Mouse (Mus musculus): Measurements from ENCODE around the gene Zfp985. TPM values are rescaled to one million over a fixed set of nuclear protein-coding genes. Genes with fewer than 3 reads are reported as not detected.
"Not testable (repeated sequence)": the region's sequence is repeated elsewhere in the genome, so short reads cannot be mapped to it uniquely, and the experiment has no call there.

Gene Zfp985
- total RNA-seq (2021) = under 1 TPM; 0.16 to 0.19 TPM

- intact Hi-C loops (cut with DNase I); DNase-seq: not testable (repeated sequence)
These were observed at the start of gene Zfp985 for GRCm38 (mm10) chr4:147553071-147553470. Zfp985 (plus strand) TSS chr4:147553277.

- intact Hi-C loops (cut with DNase I) = no loop called here
- no peak for DNase-seq
These were observed 43.9 kb upstream of the Zfp985 start for GRCm38 (mm10) chr4:147509174-147509573.

- DNase-seq = no peak
- intact Hi-C loops (cut with DNase I) = loop anchor here (5.0 kb wide), 1 partner anchor 68 kb away; no protein-coding TSS in a partner anchor
These were observed 34.1 kb upstream of the Zfp985 start for GRCm38 (mm10) chr4:147518981-147519380.

- DNase-seq = no peak
- intact Hi-C loops (cut with DNase I) = no loop called here
These were observed 33.0 kb upstream of the Zfp985 start for GRCm38 (mm10) chr4:147520100-147520499.

- no peak for DNase-seq
These were observed 28.0 kb upstream of the Zfp985 start for GRCm38 (mm10) chr4:147525125-147525524.

GRCm38 (mm10) chr4:147530366-147530765, 22.7 kb upstream of the Zfp985 start:
- no peak for DNase-seq
- intact Hi-C loops (cut with DNase I) = no loop called here

More at GRCm38 (mm10) chr4:147525125-147525524, 28.0 kb upstream of the Zfp985 start:
- intact Hi-C loops (cut with DNase I) = no loop called here

- DNase-seq; intact Hi-C loops (cut with DNase I): not testable (repeated sequence)
These were observed 17.2 kb upstream of the Zfp985 start for GRCm38 (mm10) chr4:147535916-147536315.

- intact Hi-C loops (cut with DNase I) = no loop called here
- DNase-seq = no peak
These were observed 15.4 kb upstream of the Zfp985 start for GRCm38 (mm10) chr4:147537702-147538101.

GRCm38 (mm10) chr4:147539918-147540317, 13.2 kb upstream of the Zfp985 start, which contains the start of gene Gm16503:
Gm16503 (plus strand) TSS chr4:147540218.
- DNase-seq; intact Hi-C loops (cut with DNase I): not testable (repeated sequence)

- intact Hi-C loops (cut with DNase I) = no loop called here
- no peak for DNase-seq
These were observed 12.0 kb upstream of the Zfp985 start for GRCm38 (mm10) chr4:147541105-147541504.

GRCm38 (mm10) chr4:147554361-147554760, 1.3 kb downstream of the Zfp985 start:
- DNase-seq; intact Hi-C loops (cut with DNase I): not testable (repeated sequence)

GRCm38 (mm10) chr4:147556921-147557320, 3.8 kb downstream of the Zfp985 start:
- intact Hi-C loops (cut with DNase I) = not testable (repeated sequence)

GRCm38 (mm10) chr4:147558011-147558410, 4.9 kb downstream of the Zfp985 start:
- intact Hi-C loops (cut with DNase I); DNase-seq: not testable (repeated sequence)

More at GRCm38 (mm10) chr4:147556921-147557320, 3.8 kb downstream of the Zfp985 start:
- DNase-seq = not testable (repeated sequence)

GRCm38 (mm10) chr4:147559096-147559495, 6.0 kb downstream of the Zfp985 start:
- peak in 1 of 2 experiments; percentile 18 for DNase-seq
- intact Hi-C loops (cut with DNase I) = not testable (repeated sequence)

- intact Hi-C loops (cut with DNase I) = loop anchor here (10.0 kb wide), 1 partner anchor 249 kb away; no protein-coding TSS in a partner anchor
- no peak for DNase-seq
These were observed 12.5 kb downstream of the Zfp985 start for GRCm38 (mm10) chr4:147565426-147566220.

GRCm38 (mm10) chr4:147571156-147571555, 18.1 kb downstream of the Zfp985 start:
- intact Hi-C loops (cut with DNase I); DNase-seq: not testable (repeated sequence)

- intact Hi-C loops (cut with DNase I) = not testable (repeated sequence)
These were observed 26.3 kb downstream of the Zfp985 start for GRCm38 (mm10) chr4:147579371-147579770.

GRCm38 (mm10) chr4:147586511-147587473, 33.7 kb downstream of the Zfp985 start:
- no peak for DNase-seq
- intact Hi-C loops (cut with DNase I) = loop anchor here (5.0 kb wide), 1 partner anchor 69 kb away; no protein-coding TSS in a partner anchor

More at GRCm38 (mm10) chr4:147579371-147579770, 26.3 kb downstream of the Zfp985 start:
- not testable (repeated sequence) for DNase-seq

- not testable (repeated sequence) for DNase-seq
These were observed 41.6 kb downstream of the Zfp985 start for GRCm38 (mm10) chr4:147594630-147595029.

GRCm38 (mm10) chr4:147597685-147598084, 44.6 kb downstream of the Zfp985 start:
- intact Hi-C loops (cut with DNase I) = no loop called here
- no peak for DNase-seq

More at GRCm38 (mm10) chr4:147594630-147595029, 41.6 kb downstream of the Zfp985 start:
- intact Hi-C loops (cut with DNase I) = not testable (repeated sequence)

Data from heart, postnatal 36 days (tissue).